Mouse (Mus musculus) urinary bladder, postnatal 14 days (tissue): ENCODE measurements around the gene Gm3411.
"Not testable (repeated sequence)": the region's sequence is repeated elsewhere in the genome, so short reads cannot be mapped to it uniquely, and the experiment has no call there.

ENCODE experiments used
- DNase-seq: peaks from one replicate; pipeline ENCODE4 v3.0.0; 2021; ENCODE audit warnings: low spot score

The Gm3411 gene

DNA sequence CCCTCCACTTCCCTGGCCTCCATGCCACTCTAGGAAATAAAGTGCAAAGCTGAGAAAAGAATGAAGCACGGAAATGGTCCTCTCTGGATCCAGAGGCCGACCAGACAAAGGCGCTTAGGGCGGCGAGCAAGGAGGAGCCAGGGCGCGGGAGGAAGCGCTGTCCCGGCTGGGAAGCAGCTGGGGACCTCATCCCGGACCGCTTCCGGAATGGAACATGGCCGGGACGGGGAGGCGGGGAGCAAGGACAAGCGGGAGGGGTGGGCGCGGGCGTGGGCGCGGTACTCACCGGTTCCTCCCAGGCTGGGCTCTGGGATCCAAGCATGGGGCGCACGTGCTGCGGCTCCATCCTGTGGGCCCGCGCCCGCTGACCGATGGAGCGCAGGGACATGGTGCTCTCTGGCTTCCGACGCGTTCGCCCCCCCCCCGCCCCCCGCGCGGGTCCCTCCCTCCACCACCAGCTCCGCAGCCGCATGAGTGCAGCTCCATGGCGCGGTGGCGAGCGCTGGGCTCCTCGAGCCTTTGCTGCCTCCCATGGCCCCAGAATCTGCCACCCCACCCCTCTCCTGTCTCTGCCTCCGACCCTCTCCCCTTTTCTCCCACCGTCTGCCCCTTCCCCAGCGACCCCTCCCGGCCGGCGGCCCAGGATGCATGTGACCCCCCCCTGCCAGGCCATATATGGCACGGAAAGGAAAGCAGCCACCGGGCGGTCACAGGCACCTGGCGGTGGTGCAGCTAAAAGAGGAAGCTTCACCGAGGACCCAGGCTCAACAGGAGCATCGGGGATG lies at the start of gene Gm3411:
Gene Gm3411 (minus strand): TSS at position 320 of the 785 bp plus-strand sequence.
- peak; percentile 22 for DNase-seq

- DNase-seq, result not testable (repeated sequence)
These were observed 17.7 kb upstream of the Gm3411 start, which contains the start of gene Gm21103 for GRCm38 (mm10) chr14:6304743-6305142. Gm21103 (minus strand) TSS chr14:6304843.

GRCm38 (mm10) chr14:6219192-6219591 lies 67.9 kb downstream of the Gm3411 start, which contains the start of gene Gm21560:
Gm21560 (minus strand) TSS chr14:6219292.
- not testable (repeated sequence) for DNase-seq
